Mouse (Mus musculus): ENCODE measurements around the gene Ccdc125.

DNA sequence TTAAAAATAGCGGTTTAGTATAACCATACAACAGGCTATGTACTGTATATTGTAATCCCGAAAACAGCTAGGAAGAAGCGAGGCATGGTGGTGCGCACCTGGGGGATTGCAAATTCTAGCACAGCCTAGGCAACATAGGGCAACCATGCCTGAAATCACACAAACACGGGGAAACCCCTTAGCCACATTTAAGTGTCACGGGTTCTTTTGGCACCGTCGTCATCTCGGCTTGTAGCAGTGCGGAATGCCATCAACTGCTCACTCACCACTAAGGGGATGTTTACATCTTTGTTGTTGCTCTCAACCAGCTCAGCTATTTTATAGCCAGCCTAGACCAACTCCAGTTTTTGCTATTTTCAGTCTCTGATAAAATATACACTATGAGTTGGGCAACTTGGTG, 29.3 kb downstream of the Ccdc125 start:
- no peak for TF ChIP-seq CTCF (IDR thresholded peaks at IDR 0.05; ENCODE audit: borderline replicate concordance, insufficient read depth, low read length)
- TF ChIP-seq POLR2A (IDR thresholded peaks at IDR 0.05; ENCODE audit: low read depth, low read length), result no peak
